25 mouse cellular contexts compared by ENCODE assay signal in genomic region chr4:101997426-101997825, GRCm38 (mm10). TPM values are rescaled to one million over a fixed set of nuclear protein-coding genes. Genes with fewer than 3 reads are reported as not detected.
DNase-seq lines count a peak whose midpoint lies in the region.
"Had no signal": no experiment of that assay in that cellular context is flagged by ENCODE, and none has a peak within 500 bp of the region (broad histone marks: within the 10 kb centered on the region; RNA-seq: fewer than 3 reads in every experiment).

No protein-coding gene starts in this region.

- DNase-seq in ES-CJ7 (ENCODE audit: low read depth, low spot score) (peak; percentile 58), R1 (ENCODE audit: low read depth, low spot score) (peak; percentile 73), ZHBTc4 (ENCODE audit: low read depth, low spot score) (peak; percentile 73)
- DNase-seq in frontal cortex, postnatal 25 days (ENCODE audit: low spot score in 2 of 2) = no peak
- DNase-seq in gastrocnemius, adult 8-10 months (ENCODE audit: low spot score in 2 of 2) = no peak
- DNase-seq in adrenal gland, postnatal 10 days = no peak
- DNase-seq: adrenal gland, adult 2 months; adrenal gland, adult 8-10 months; adrenal gland, postnatal 14 days; adrenal gland, postnatal 25 days; adrenal gland, postnatal 36 days; B cell, adult 2 months; cerebellum, adult 11 months; cerebellum, adult 11-12 months; cerebellum, adult 18-20 months; cerebellum, adult 2 months; cerebellum, adult 8-10 months; cerebellum, adult 9-10 months; cerebellum, adult 9-11 months had no signal

RNA-seq across cellular contexts. Expression of gene Gm12789, which starts 11.0 kb away (rescaled TPM):
- total RNA-seq in gastrocnemius, adult 8-10 months (2022) = not detected
- total RNA-seq in adrenal gland, postnatal 10 days (2021) = not detected
- total RNA-seq: adrenal gland, adult 18-20 months; adrenal gland, adult 2 months; adrenal gland, adult 8-10 months; adrenal gland, postnatal 14 days; adrenal gland, postnatal 25 days; adrenal gland, postnatal 36 days; adrenal gland, postnatal 4 days; CH12.LX; ES-E14; G1E; MEL had no signal

RNA-seq across cellular contexts. Expression of gene Gm12790, which starts 16.6 kb away (rescaled TPM):
- total RNA-seq in gastrocnemius, adult 8-10 months (2022) = not detected
- total RNA-seq in adrenal gland, postnatal 10 days (2021) = not detected
- total RNA-seq: adrenal gland, adult 18-20 months; adrenal gland, adult 2 months; adrenal gland, adult 8-10 months; adrenal gland, postnatal 14 days; adrenal gland, postnatal 25 days; adrenal gland, postnatal 36 days; adrenal gland, postnatal 4 days; CH12.LX; G1E; MEL had no signal

RNA-seq across cellular contexts. Expression of gene Gm12794, which starts 57.2 kb away (rescaled TPM):
- not detected for total RNA-seq in gastrocnemius, adult 8-10 months (2022)
- not detected for total RNA-seq in adrenal gland, postnatal 10 days (2021)
- total RNA-seq: adrenal gland, adult 18-20 months; adrenal gland, adult 2 months; adrenal gland, adult 8-10 months; adrenal gland, postnatal 14 days; adrenal gland, postnatal 25 days; adrenal gland, postnatal 36 days; adrenal gland, postnatal 4 days; G1E; MEL had no signal

Comparison
In these comparisons a context has a peak if more than half of its experiments do, and no peak if none do; other contexts are left out.
1. DNase-seq: peak in ES-CJ7 (single experiment), R1 (single experiment) and ZHBTc4 (single experiment); none in frontal cortex, postnatal 25 days (0 of 2), gastrocnemius, adult 8-10 months (0 of 2) and adrenal gland, postnatal 10 days (single experiment).